Mouse (Mus musculus): Measurements from ENCODE around the gene Gpt2. TPM values are rescaled to one million over a fixed set of nuclear protein-coding genes. Genes with fewer than 3 reads are reported as not detected.

The Gpt2 gene
- polyA plus RNA-seq, 1 experiment from 2014 or later, result 15.5 TPM

DNA sequence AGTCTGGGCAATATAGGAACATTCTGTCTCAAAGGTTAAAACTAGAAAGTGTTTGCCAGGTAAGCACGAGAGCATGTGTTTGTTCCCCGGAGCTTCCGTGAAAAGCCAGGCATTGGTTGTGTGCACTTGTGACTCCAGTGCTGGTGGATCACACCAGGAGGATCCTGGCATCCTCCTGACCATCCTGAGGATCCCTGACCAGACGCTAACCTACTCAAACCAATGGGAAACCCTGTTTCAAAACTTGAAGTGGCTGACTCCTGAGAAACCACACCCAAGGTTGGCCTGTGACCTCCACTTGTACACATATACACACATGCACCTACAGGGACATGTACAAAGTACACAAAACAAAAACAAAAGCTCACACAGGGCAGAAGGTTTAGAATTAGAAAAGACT lies 4.4 kb downstream of the Gpt2 start:
- no peak overlapping the region for H3K27ac ChIP-seq (ENCODE audit: low read length)
- H3K9ac ChIP-seq (ENCODE audit: low read length), result no peak overlapping the region
- 79% methylated on average over 4 of the region's 4 CpGs for WGBS
- H3K4me3 ChIP-seq (ENCODE audit: low read length), result no peak overlapping the region
- H3K36me3 ChIP-seq (ENCODE audit: control insufficient read depth, insufficient read depth, low read length), result no peaks in the 10 kb centered on the region
- H3K4me2 ChIP-seq (ENCODE audit: low read depth, low read length), result no peak overlapping the region
- ATAC-seq (ENCODE audit: low read depth), result no peak
- no peaks in the 10 kb centered on the region for H3K27me3 ChIP-seq (ENCODE audit: control insufficient read depth, insufficient read depth, low read depth, low read length)
- H3K9me3 ChIP-seq (ENCODE audit: control insufficient read depth, low read length), result no peaks in the 10 kb centered on the region
- H3K4me1 ChIP-seq (replicated peaks; ENCODE audit: control insufficient read depth, insufficient read depth, low read length), result peaks cover 22% of the 10 kb centered on the region

DNA sequence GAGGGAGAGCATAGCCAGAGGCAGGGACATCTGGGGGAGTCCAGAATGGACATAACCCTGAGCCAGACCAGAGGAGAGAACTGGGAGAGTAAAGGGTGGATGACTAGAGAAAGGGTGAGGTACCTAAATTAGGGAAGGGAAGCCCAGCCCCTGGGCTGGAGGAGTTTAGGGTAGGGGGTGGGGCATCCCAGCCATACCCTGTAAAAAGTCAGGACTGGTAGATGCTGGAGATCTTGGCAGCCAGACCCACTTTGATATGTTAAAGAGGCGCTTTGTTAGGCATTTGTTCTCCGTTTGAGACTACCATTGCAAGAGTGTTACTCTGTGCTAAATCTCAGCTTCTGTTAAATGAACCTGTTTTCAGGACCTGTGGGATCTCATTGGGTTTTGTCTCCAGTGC lies 6.2 kb downstream of the Gpt2 start:
- no peaks in the 10 kb centered on the region for H3K27me3 ChIP-seq (ENCODE audit: control insufficient read depth, insufficient read depth, low read depth, low read length)
- no peak overlapping the region for H3K4me3 ChIP-seq (ENCODE audit: low read length)
- no peaks in the 10 kb centered on the region for H3K9me3 ChIP-seq (ENCODE audit: control insufficient read depth, low read length)
- H3K27ac ChIP-seq (ENCODE audit: low read length), result no peak overlapping the region
- no peak for ATAC-seq (ENCODE audit: low read depth)
- 54% methylated on average over 2 of the region's 2 CpGs for WGBS
- H3K4me2 ChIP-seq (ENCODE audit: low read depth, low read length), result no peak overlapping the region
- peaks cover 14% of the 10 kb centered on the region for H3K4me1 ChIP-seq (replicated peaks; ENCODE audit: control insufficient read depth, insufficient read depth, low read length)
- H3K9ac ChIP-seq (ENCODE audit: low read length), result no peak overlapping the region
- H3K36me3 ChIP-seq (ENCODE audit: control insufficient read depth, insufficient read depth, low read length), result no peaks in the 10 kb centered on the region

DNA sequence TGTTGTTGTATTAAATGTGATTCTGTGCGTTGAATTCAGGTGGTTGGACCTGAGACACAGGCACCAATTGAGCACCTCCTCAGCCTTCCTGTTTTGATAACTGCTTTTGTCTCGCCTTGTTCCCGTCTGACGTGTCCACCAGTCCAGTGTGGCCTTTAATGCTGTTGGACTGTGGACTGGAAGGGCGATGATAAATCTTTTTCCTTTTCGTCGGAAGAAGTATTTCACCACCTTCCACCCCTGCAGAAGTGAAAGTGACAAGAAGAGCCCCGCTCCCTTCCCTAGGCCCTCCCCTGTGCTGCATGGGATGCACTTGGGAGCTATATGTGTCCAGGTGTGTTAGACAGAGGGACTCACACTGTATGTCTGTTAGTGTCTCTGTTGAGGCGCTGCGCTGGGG lies 8.1 kb downstream of the Gpt2 start:
- ATAC-seq (ENCODE audit: low read depth), result no peak
- Histone ChIP-seq H3K27me3 (ENCODE audit: control insufficient read depth, insufficient read depth, low read depth, low read length) (no peaks in the 10 kb centered on the region), H3K9ac (ENCODE audit: low read length) (no peak overlapping the region), H3K4me3 (ENCODE audit: low read length) (no peak overlapping the region), H3K27ac (ENCODE audit: low read length) (no peak overlapping the region), H3K36me3 (ENCODE audit: control insufficient read depth, insufficient read depth, low read length) (peaks cover 2% of the 10 kb centered on the region; the same call in 1 of the 2 replicates), H3K9me3 (ENCODE audit: control insufficient read depth, low read length) (no peaks in the 10 kb centered on the region), H3K4me1 (replicated peaks; ENCODE audit: control insufficient read depth, insufficient read depth, low read length) (peaks cover 12% of the 10 kb centered on the region), H3K4me2 (ENCODE audit: low read depth, low read length) (no peak overlapping the region)
- 84% methylated on average over 10 of the region's 10 CpGs for WGBS

DNA sequence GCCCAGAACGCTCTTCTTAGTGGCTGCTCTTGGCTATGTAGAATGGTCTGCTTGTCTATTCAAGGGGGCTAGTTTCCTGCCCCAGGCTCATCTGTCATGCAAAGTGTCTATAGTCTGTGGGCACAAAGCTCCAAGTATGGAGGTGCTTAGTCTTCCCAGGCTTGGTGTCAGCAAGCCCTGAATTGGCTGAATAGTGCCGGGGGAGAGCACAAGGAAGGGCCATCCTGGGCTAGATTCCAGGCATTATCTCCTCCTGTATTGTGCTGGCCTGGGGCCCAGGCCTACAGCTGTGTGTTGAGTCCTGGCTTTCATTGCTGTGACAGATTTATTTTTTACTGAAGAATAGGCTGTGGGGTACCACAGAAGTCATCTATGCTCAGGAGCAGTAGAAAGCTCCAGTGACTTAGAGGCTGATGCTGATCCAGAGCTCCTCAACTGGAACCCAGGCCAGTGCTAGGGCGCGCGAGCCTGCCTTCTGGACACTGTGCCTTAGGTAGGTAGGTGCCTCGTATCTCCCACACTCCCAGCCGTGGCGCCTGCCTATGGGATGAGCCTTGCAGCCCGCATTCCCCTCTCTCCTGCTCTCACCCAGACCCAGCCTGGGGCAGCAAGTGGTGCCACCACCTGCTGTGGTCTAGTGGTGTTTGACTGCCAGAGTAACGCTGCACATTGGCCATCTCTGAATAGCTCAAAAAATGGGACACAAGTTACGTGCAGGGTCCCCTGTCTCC lies 8.7 kb downstream of the Gpt2 start:
- Histone ChIP-seq H3K4me1 (replicated peaks; ENCODE audit: control insufficient read depth, insufficient read depth, low read length) (peaks cover 12% of the 10 kb centered on the region), H3K9me3 (ENCODE audit: control insufficient read depth, low read length) (no peaks in the 10 kb centered on the region), H3K4me2 (ENCODE audit: low read depth, low read length) (no peak overlapping the region), H3K9ac (ENCODE audit: low read length) (no peak overlapping the region), H3K4me3 (ENCODE audit: low read length) (no peak overlapping the region), H3K27ac (ENCODE audit: low read length) (0 out of 2 replicates have a peak overlapping the region, but pooled peaks have one; percentile 12), H3K27me3 (ENCODE audit: control insufficient read depth, insufficient read depth, low read depth, low read length) (no peaks in the 10 kb centered on the region), H3K36me3 (ENCODE audit: control insufficient read depth, insufficient read depth, low read length) (peaks cover 4% of the 10 kb centered on the region; the same call in 1 of the 2 replicates)
- 70% methylated on average over 11 of the region's 11 CpGs for WGBS
- peak; percentile 76 for ATAC-seq (ENCODE audit: low read depth)

DNA sequence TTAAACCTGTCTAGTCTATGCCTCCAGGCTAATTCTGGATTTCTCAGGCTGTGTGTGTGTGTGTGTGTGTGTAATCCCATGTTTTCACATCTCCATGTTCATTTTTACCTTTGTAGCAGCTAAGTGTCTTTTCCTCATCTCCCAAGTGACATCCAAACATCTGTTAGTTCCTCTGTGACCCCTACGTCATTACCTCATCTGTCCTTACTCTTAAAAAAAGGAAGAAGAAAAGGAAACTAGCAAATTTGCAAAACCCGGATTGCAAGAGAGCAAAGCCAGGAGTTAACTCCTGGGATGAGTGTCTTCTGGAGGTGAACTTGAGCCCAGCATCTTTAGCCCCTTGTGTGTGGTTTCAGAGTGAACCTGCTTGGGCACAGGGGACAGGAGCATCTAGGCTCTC lies 10.0 kb downstream of the Gpt2 start:
- Histone ChIP-seq H3K9me3 (ENCODE audit: control insufficient read depth, low read length) (no peaks in the 10 kb centered on the region), H3K4me1 (replicated peaks; ENCODE audit: control insufficient read depth, insufficient read depth, low read length) (peaks cover 12% of the 10 kb centered on the region), H3K36me3 (ENCODE audit: control insufficient read depth, insufficient read depth, low read length) (peaks cover 4% of the 10 kb centered on the region; the same call in 1 of the 2 replicates), H3K9ac (ENCODE audit: low read length) (no peak overlapping the region), H3K4me2 (ENCODE audit: low read depth, low read length) (no peak overlapping the region), H3K27me3 (ENCODE audit: control insufficient read depth, insufficient read depth, low read depth, low read length) (no peaks in the 10 kb centered on the region), H3K27ac (ENCODE audit: low read length) (no peak overlapping the region), H3K4me3 (ENCODE audit: low read length) (no peak overlapping the region)
- ATAC-seq (ENCODE audit: low read depth), result no peak
- 61% methylated on average over 2 of the region's 2 CpGs for WGBS

DNA sequence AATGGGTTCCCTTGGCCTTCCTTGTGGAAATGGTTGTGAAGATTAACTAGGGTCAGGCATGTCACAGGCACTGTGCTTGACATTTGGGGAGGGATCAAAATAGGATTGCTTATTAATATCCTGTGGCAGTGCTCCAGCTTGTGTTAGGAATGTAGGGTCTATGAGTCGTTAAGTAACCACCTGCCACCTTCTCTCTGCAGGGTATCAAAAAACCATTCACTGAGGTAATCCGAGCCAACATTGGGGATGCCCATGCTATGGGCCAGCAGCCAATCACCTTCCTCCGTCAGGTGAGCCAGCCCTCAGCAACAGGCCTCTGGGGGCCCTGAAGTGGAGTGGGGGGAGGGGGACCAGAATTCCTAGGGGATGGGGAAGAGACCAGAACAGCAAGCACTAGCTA lies 10.7 kb downstream of the Gpt2 start:
- H3K4me3 ChIP-seq (ENCODE audit: low read length), result no peak overlapping the region
- 50% methylated on average over 3 of the region's 3 CpGs for WGBS
- no peak overlapping the region for H3K27ac ChIP-seq (ENCODE audit: low read length)
- no peak for ATAC-seq (ENCODE audit: low read depth)
- peaks cover 12% of the 10 kb centered on the region for H3K4me1 ChIP-seq (replicated peaks; ENCODE audit: control insufficient read depth, insufficient read depth, low read length)
- H3K36me3 ChIP-seq (ENCODE audit: control insufficient read depth, insufficient read depth, low read length), result peaks cover 4% of the 10 kb centered on the region
- no peak overlapping the region for H3K4me2 ChIP-seq (ENCODE audit: low read depth, low read length)
- H3K9me3 ChIP-seq (ENCODE audit: control insufficient read depth, low read length), result no peaks in the 10 kb centered on the region
- H3K9ac ChIP-seq (ENCODE audit: low read length), result no peak overlapping the region
- no peaks in the 10 kb centered on the region for H3K27me3 ChIP-seq (ENCODE audit: control insufficient read depth, insufficient read depth, low read depth, low read length)

DNA sequence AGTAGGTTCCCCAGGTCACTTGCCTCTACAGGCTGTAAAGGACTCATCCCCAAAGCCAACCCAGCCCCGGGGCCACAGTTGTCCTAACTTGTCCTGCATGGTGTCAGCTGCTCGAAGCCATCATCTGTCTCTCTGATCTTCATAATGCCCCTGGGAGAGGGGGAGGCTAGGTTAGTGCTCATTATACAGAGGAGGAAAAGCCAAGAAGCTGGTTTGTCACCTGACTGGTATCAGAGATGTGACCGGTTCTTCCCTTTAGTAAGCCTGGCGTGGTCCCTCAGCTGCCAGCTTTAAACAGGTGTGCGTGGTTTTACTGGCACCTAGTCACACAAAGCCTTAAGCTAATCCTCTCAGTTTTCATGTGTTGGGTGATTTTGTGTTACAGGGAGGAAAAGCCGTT lies 12.3 kb downstream of the Gpt2 start:
- Histone ChIP-seq H3K4me2 (ENCODE audit: low read depth, low read length) (no peak overlapping the region), H3K36me3 (ENCODE audit: control insufficient read depth, insufficient read depth, low read length) (peaks cover 4% of the 10 kb centered on the region), H3K4me3 (ENCODE audit: low read length) (no peak overlapping the region), H3K27ac (ENCODE audit: low read length) (no peak overlapping the region), H3K9ac (ENCODE audit: low read length) (no peak overlapping the region), H3K9me3 (ENCODE audit: control insufficient read depth, low read length) (no peaks in the 10 kb centered on the region), H3K27me3 (ENCODE audit: control insufficient read depth, insufficient read depth, low read depth, low read length) (no peaks in the 10 kb centered on the region), H3K4me1 (replicated peaks; ENCODE audit: control insufficient read depth, insufficient read depth, low read length) (peaks cover 7% of the 10 kb centered on the region)
- no peak for ATAC-seq (ENCODE audit: low read depth)
- whole genome bisulfite sequencing, result 90% methylated on average over 6 of the region's 6 CpGs

DNA sequence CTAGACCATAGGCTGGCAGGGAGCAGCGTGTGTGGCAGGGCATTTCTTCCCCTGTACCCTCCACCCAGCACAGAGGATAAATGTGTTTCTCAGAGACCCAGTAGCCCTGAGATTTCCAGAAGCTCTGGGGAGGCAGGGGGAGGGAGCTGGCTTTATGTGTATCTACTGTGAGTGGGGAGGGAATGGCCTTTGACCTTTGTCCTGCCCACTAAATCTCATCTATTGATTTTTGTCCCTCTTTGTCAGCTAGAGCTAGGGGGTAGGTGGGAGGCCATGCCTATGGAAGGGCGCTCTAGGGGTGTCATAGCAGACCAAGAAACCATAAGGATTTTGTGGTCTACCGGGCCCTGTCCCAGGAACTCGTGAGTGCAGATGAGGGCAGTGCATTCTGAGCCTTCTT lies 14.2 kb downstream of the Gpt2 start:
- H3K4me2 ChIP-seq (ENCODE audit: low read depth, low read length), result no peak overlapping the region
- H3K36me3 ChIP-seq (ENCODE audit: control insufficient read depth, insufficient read depth, low read length), result peaks cover 4% of the 10 kb centered on the region
- ATAC-seq (ENCODE audit: low read depth), result no peak
- no peak overlapping the region for H3K9ac ChIP-seq (ENCODE audit: low read length)
- H3K4me3 ChIP-seq (ENCODE audit: low read length), result no peak overlapping the region
- no peaks in the 10 kb centered on the region for H3K27me3 ChIP-seq (ENCODE audit: control insufficient read depth, insufficient read depth, low read depth, low read length)
- no peaks in the 10 kb centered on the region for H3K9me3 ChIP-seq (ENCODE audit: control insufficient read depth, low read length)
- WGBS, result 84% methylated on average over 4 of the region's 4 CpGs
- H3K4me1 ChIP-seq (replicated peaks; ENCODE audit: control insufficient read depth, insufficient read depth, low read length), result no peaks in the 10 kb centered on the region
- H3K27ac ChIP-seq (ENCODE audit: low read length), result no peak overlapping the region

DNA sequence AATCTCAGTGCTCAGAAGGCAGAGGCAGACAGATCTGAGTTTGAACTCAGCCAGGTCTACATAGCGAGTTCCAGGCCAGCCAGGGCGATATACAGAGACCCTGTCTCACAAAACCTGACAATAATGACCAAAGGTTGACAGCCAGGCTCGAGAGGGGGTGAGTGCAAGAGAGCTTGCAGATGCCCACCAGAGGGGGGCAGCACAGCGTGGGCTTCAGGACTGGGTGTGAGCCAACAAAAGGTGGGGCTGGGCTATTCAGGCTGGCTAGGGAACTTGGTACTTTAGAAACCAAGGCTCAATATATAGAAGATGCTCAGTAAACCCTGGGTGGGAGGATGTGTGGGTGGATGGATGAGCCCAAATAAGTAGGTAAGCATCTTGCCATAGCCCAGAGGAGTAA lies 16.3 kb downstream of the Gpt2 start:
- 84% methylated on average over 4 of the region's 4 CpGs for WGBS
- no peaks in the 10 kb centered on the region for H3K9me3 ChIP-seq (ENCODE audit: control insufficient read depth, low read length)
- no peak overlapping the region for H3K4me3 ChIP-seq (ENCODE audit: low read length)
- no peaks in the 10 kb centered on the region for H3K4me1 ChIP-seq (replicated peaks; ENCODE audit: control insufficient read depth, insufficient read depth, low read length)
- H3K4me2 ChIP-seq (ENCODE audit: low read depth, low read length), result no peak overlapping the region
- peaks cover 4% of the 10 kb centered on the region for H3K36me3 ChIP-seq (ENCODE audit: control insufficient read depth, insufficient read depth, low read length)
- H3K27ac ChIP-seq (ENCODE audit: low read length), result no peak overlapping the region
- H3K27me3 ChIP-seq (ENCODE audit: control insufficient read depth, insufficient read depth, low read depth, low read length), result no peaks in the 10 kb centered on the region
- no peak overlapping the region for H3K9ac ChIP-seq (ENCODE audit: low read length)
- no peak for ATAC-seq (ENCODE audit: low read depth)

All from lung, embryonic 16.5 days (tissue).